Mouse (Mus musculus) MEL-GATA-1-ER (cell line): ENCODE measurements around the gene Cct4.

ENCODE experiments used
- DNase-seq: peaks from one replicate; pipeline ENCODE4 v3.0.0-alpha.2; 2012; ENCODE audit warnings: low read depth; ENCODE audit errors: extremely low read depth

The Cct4 gene

GRCm38 (mm10) chr11:22981984-22982757 is 8.1 kb upstream of the Cct4 start, which contains the start of the genes Gm28048 and Commd1:
TSS of gene Gm28048 (minus strand) at chr11:22982090.
TSS of gene Commd1 (minus strand) at chr11:22982382.
- peak; percentile 88 for DNase-seq

GRCm38 (mm10) chr11:22982846-22983245 is 7.5 kb upstream of the Cct4 start:
- no peak for DNase-seq

GRCm38 (mm10) chr11:22985510-22985909 is 4.8 kb upstream of the Cct4 start:
- no peak for DNase-seq

GRCm38 (mm10) chr11:22987357-22987756 is 3.0 kb upstream of the Cct4 start:
- DNase-seq, result peak; percentile 57

- no peak for DNase-seq
These were observed 533 bp upstream of the Cct4 start for GRCm38 (mm10) chr11:22989786-22990185.

- DNase-seq, result no peak
These were observed 1.0 kb downstream of the Cct4 start for GRCm38 (mm10) chr11:22991218-22991835.

GRCm38 (mm10) chr11:22994271-22994670 is 4.0 kb downstream of the Cct4 start:
- no peak for DNase-seq

- DNase-seq, result no peak
These were observed 5.1 kb downstream of the Cct4 start for GRCm38 (mm10) chr11:22995461-22995860.

GRCm38 (mm10) chr11:22998308-22998707 is 8.0 kb downstream of the Cct4 start:
- DNase-seq, result no peak

- no peak for DNase-seq
These were observed 15.0 kb downstream of the Cct4 start for GRCm38 (mm10) chr11:23005276-23005675.

GRCm38 (mm10) chr11:23007166-23007480 is 16.8 kb downstream of the Cct4 start:
- DNase-seq, result no peak

GRCm38 (mm10) chr11:23007481-23008180 is 17.3 kb downstream of the Cct4 start, which contains the start of gene Fam161a:
TSS of gene Fam161a (plus strand) at chr11:23007531.
- DNase-seq, result peak; percentile 97

GRCm38 (mm10) chr11:23008181-23008823 is 18.0 kb downstream of the Cct4 start:
- DNase-seq, result peak; percentile 64

- no peak for DNase-seq
These were observed 18.5 kb downstream of the Cct4 start for GRCm38 (mm10) chr11:23008824-23009200.

- no peak for DNase-seq
These were observed 22.8 kb downstream of the Cct4 start for GRCm38 (mm10) chr11:23013096-23013495.

- DNase-seq, result no peak
These were observed 23.4 kb downstream of the Cct4 start for GRCm38 (mm10) chr11:23013580-23014294.

- no peak for DNase-seq
These were observed 24.7 kb downstream of the Cct4 start for GRCm38 (mm10) chr11:23014996-23015395.

GRCm38 (mm10) chr11:23017943-23018342 is 27.6 kb downstream of the Cct4 start:
- DNase-seq, result no peak

GRCm38 (mm10) chr11:23020116-23020770 is 29.9 kb downstream of the Cct4 start:
- DNase-seq, result no peak

- no peak for DNase-seq
These were observed 30.5 kb downstream of the Cct4 start for GRCm38 (mm10) chr11:23020841-23021240.

- no peak for DNase-seq
These were observed 32.8 kb downstream of the Cct4 start for GRCm38 (mm10) chr11:23023155-23023554.
